Mouse (Mus musculus) kidney, embryonic 14.5 days (tissue): ENCODE measurements at regions not wholly inside any gene's neighbourhood (a gene's known extent, or its start where the extent isn't known, plus 50 kb on each side); places are given as distances from the start of the nearest gene placed in this dataset.
"Not testable (repeated sequence)": the region's sequence is repeated elsewhere in the genome, so short reads cannot be mapped to it uniquely, and the experiment has no call there.

Experiments
- ATAC-seq: fragments of 200-750 bp; cut with Nextera tagmentation; 2 replicates; pipeline ENCODE4 v1.8.0; 2017; ENCODE audit warnings: moderate number of reproducible peaks, mild to moderate bottlenecking, moderate TSS enrichment, moderate library complexity; ENCODE audit not compliant: low FRiP score, low TSS enrichment
- H3K27ac ChIP-seq: fragments of 300-500 bp; sonication (generic); 2 replicates; pipeline ENCODE4 v1.5.1; 2014; ENCODE audit warnings: low read depth, mild to moderate bottlenecking, low read length, moderate library complexity, mixed read lengths
- H3K27me3 ChIP-seq: fragments of 300-500 bp; sonication (generic); 2 replicates; pipeline ENCODE4 v1.6.1; 2014; ENCODE audit warnings: mild to moderate bottlenecking, low read length; ENCODE audit not compliant: control insufficient read depth, insufficient read depth
- H3K36me3 ChIP-seq: fragments of 300-500 bp; sonication (generic); 2 replicates; pipeline ENCODE4 v1.6.1; 2014; ENCODE audit warnings: low read length, mixed read lengths; ENCODE audit not compliant: control insufficient read depth, insufficient read depth
- H3K4me1 ChIP-seq: fragments of 300-500 bp; sonication (generic); 2 replicates; pipeline ENCODE4 v1.6.1; 2014; ENCODE audit warnings: low read length, mixed read lengths; ENCODE audit not compliant: control insufficient read depth, insufficient read depth
- H3K4me2 ChIP-seq: fragments of 300-500 bp; sonication (generic); replicated peaks from 2 replicates; pipeline ENCODE4 v1.6.1; 2014; ENCODE audit warnings: low read depth, mild to moderate bottlenecking, low read length
- H3K4me3 ChIP-seq: fragments of 300-500 bp; sonication (generic); 2 replicates; pipeline ENCODE4 v1.5.1; 2014; ENCODE audit warnings: mild to moderate bottlenecking, low read length
- H3K9ac ChIP-seq: fragments of 300-500 bp; sonication (generic); 2 replicates; pipeline ENCODE4 v1.6.1; 2014; ENCODE audit warnings: low read depth, mild to moderate bottlenecking, low read length, moderate library complexity
- H3K9me3 ChIP-seq: fragments of 300-500 bp; sonication (generic); 2 replicates; pipeline ENCODE4 v1.6.1; 2016; ENCODE audit warnings: low read length; ENCODE audit not compliant: control insufficient read depth
- WGBS: fragments of 180-500 bp; shearing (Covaris S2); extraction: QIAGEN DNeasy Blood & Tissue Kit; methylation state at CpG from one replicate; pipeline ENCODE4 v1.1.7; 2014; 5-methylcytosine and 5-hydroxymethylcytosine counted together

- Histone ChIP-seq H3K4me3 (no peak overlapping the region), H3K9ac (no peak overlapping the region), H3K4me2 (no peak overlapping the region), H3K27ac (no peak overlapping the region), H3K9me3 (no peaks in the 10 kb centered on the region), H3K36me3 (no peaks in the 10 kb centered on the region), H3K4me1 (no peaks in the 10 kb centered on the region), H3K27me3 (no peaks in the 10 kb centered on the region)
- peak; percentile 65 for ATAC-seq
- 46% methylated on average over 2 of the region's 2 CpGs for WGBS
Measured at GRCm38 (mm10) chr3:31807741-31808140, 94.6 kb upstream of the Kcnmb2 start.

- H3K4me2 ChIP-seq, H3K9ac ChIP-seq, H3K4me1 ChIP-seq, H3K27me3 ChIP-seq, ATAC-seq, H3K36me3 ChIP-seq, H3K4me3 ChIP-seq, H3K27ac ChIP-seq, H3K9me3 ChIP-seq: not testable (repeated sequence)
- WGBS = 97% methylated on average over 13 of the region's 13 CpGs
Measured at GRCm38 (mm10) chr3:31809131-31809530, 93.2 kb upstream of the Kcnmb2 start.

DNA sequence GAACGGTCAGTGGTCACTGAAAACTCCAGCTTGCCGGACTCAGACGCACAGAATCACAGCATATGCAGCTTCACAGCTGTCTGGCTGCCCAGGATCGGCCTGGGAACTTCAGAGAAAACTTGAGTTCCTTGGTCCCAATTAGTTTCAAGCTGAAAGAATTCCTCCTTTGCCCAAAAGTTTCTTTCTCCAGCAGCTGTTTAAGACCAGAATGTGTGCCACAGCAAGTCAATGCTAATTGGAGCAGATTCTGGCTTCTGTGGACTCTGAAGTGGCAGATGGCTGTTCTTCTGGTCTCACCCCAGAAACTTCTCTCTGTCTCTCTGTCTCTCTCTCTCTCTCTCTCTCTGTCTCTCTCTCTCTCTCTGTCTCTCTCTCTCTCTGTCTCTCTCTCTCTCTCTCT lies 91.1 kb upstream of the Kcnmb2 start:
- Histone ChIP-seq H3K4me2 (no peak overlapping the region), H3K4me1 (no peaks in the 10 kb centered on the region), H3K27ac (no peak overlapping the region), H3K9ac (no peak overlapping the region), H3K27me3 (no peaks in the 10 kb centered on the region), H3K9me3 (no peaks in the 10 kb centered on the region), H3K4me3 (no peak overlapping the region), H3K36me3 (no peaks in the 10 kb centered on the region)
- 43% methylated on average over 4 of the region's 4 CpGs for WGBS
- ATAC-seq = no peak

DNA sequence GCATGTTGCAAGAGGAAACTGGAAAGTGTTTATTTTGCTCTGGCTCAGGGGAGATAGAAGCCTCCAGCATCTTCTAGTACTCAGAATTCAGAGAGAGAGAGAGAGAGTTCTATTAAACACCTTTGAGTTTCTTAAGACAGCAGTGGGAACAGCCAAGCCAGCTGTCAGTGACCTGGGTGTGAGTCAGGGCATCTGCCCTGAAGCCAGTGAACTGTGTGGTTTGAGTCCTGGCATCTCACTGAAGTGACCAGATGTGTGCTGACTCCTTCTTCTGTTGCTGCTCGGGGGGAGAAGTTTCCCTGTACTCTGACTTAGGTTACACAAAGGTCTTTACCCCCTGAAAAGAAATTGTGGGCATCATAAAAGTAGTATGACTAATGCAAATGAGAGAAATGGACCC lies 70.4 kb upstream of the Kcnmb2 start:
- H3K9ac ChIP-seq = no peak overlapping the region
- 46% methylated on average over 1 of the region's 1 CpGs for WGBS
- no peaks in the 10 kb centered on the region for H3K27me3 ChIP-seq
- H3K36me3 ChIP-seq = no peaks in the 10 kb centered on the region
- H3K4me3 ChIP-seq = no peak overlapping the region
- H3K9me3 ChIP-seq = no peaks in the 10 kb centered on the region
- no peak for ATAC-seq
- no peaks in the 10 kb centered on the region for H3K4me1 ChIP-seq
- H3K4me2 ChIP-seq = no peak overlapping the region
- H3K27ac ChIP-seq = no peak overlapping the region

DNA sequence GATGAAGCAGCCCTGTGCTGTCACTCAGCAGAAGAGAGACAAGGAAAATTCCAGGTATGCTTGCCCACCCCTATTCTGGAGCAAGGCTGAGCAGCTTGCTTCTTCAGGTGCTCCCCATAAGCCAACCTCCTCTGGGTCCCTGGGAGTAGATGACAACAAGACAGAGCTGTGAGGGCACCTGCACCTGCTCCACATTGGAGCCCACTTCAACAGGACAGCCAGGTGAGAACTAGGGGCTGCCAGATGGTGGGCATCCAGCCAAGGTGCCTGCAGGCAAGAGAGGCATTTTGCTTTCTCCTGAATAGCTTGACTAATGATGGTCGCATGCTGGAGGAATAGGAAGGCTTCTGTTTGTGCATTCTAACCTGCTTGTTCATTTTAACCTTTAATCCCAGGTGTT lies 61.1 kb upstream of the Kcnmb2 start:
- H3K27ac ChIP-seq = no peak overlapping the region
- H3K9ac ChIP-seq = no peak overlapping the region
- no peaks in the 10 kb centered on the region for H3K27me3 ChIP-seq
- no peak overlapping the region for H3K4me2 ChIP-seq
- no peak for ATAC-seq
- H3K4me3 ChIP-seq = no peak overlapping the region
- no peaks in the 10 kb centered on the region for H3K9me3 ChIP-seq
- H3K36me3 ChIP-seq = no peaks in the 10 kb centered on the region
- WGBS = 83% methylated on average over 1 of the region's 1 CpGs
- H3K4me1 ChIP-seq = no peaks in the 10 kb centered on the region

GRCm38 (mm10) chr3:31847087-31847486 lies 55.2 kb upstream of the Kcnmb2 start:
- no peak overlapping the region for H3K9ac ChIP-seq

More at GRCm38 (mm10) chr3:31847087-31847486, 55.2 kb upstream of the Kcnmb2 start:
- 74% methylated on average over 4 of the region's 4 CpGs for WGBS
- Histone ChIP-seq H3K9me3 (no peaks in the 10 kb centered on the region), H3K4me1 (no peaks in the 10 kb centered on the region), H3K4me3 (no peak overlapping the region), H3K4me2 (no peak overlapping the region), H3K27ac (no peak overlapping the region), H3K27me3 (no peaks in the 10 kb centered on the region), H3K36me3 (no peaks in the 10 kb centered on the region)
- ATAC-seq = no peak
